Mouse (Mus musculus): Measurements from ENCODE around the gene Pomgnt1. TPM values are rescaled to one million over a fixed set of nuclear protein-coding genes. Genes with fewer than 3 reads are reported as not detected.
A peak's percentile ranks its signal among the peaks of the same experiment; 100 is the strongest.

The Pomgnt1 gene
- polyA plus RNA-seq, 2 experiments = 8.8 to 10.3 TPM

- DNase-seq (ENCODE audit: low read depth in 3 of 3, low spot score in 3 of 3) = no peak
- 63% methylated on average over 6 of the region's 6 CpGs for WGBS (ENCODE audit: insufficient replicate concordance)
- no peaks in the 10 kb centered on the region for H3K9me3 ChIP-seq (ENCODE audit: control insufficient read depth, low read length)
Observed at GRCm38 (mm10) chr4:116151238-116151637, 27.6 kb downstream of the Pomgnt1 start, which contains the start of gene Lurap1. TSS of gene Lurap1 (minus strand) at chr4:116151338.

DNA sequence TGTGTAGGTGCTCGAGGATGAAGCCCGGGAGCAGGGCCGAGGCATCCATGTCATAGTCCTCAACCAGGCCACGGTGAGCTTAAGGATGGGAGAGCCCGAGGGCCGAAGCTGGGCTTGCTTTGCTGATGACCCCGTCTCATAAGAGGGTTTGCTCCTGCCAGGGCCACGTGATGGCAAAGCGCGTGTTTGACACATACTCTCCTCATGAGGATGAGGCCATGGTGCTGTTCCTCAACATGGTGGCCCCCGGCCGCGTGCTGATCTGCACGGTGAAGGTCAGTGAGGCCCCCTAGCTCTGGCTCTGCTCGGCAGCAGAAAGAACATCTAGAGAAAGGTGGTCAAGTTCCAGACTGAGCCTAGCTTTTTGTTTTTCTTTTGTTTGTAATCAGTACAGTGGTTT, 29.1 kb downstream of the Pomgnt1 start:
- Histone ChIP-seq H3K4me3 (ENCODE audit: insufficient read depth in 1 of 2, low read depth in 2 of 2, low read length in 2 of 2) (no peak overlapping the region), H3K27me3 (ENCODE audit: control insufficient read depth, insufficient read depth, low read length) (no peaks in the 10 kb centered on the region), H3K36me3 (replicated peaks; ENCODE audit: control insufficient read depth, insufficient read depth, low read depth) (peaks cover 12% of the 10 kb centered on the region), H3K9ac (replicated peaks) (no peak overlapping the region), H3K4me2 (ENCODE audit: low read depth) (no peak overlapping the region), H3K4me1 (replicated peaks; ENCODE audit: control insufficient read depth in 2 of 2, insufficient read depth in 2 of 2, low read length in 1 of 2) (peaks cover 3 to 7% of the 10 kb centered on the region in 2 experiments; a peak in 3 of 4 replicates), H3K27ac (no peak overlapping the region), H3K9me3 (ENCODE audit: control insufficient read depth, low read length) (no peaks in the 10 kb centered on the region)
- no peak for TF ChIP-seq CTCF (IDR thresholded peaks at IDR 0.05; ENCODE audit: low read depth)
- no peak for TF ChIP-seq EP300 (IDR thresholded peaks at IDR 0.05; ENCODE audit: low read depth)
- WGBS (ENCODE audit: insufficient replicate concordance) = 84% methylated on average over 15 of the region's 15 CpGs
- ATAC-seq (ENCODE audit: insufficient read depth) = no peak
- DNase-seq (ENCODE audit: low read depth in 3 of 3, low spot score in 3 of 3) = no peak

More at GRCm38 (mm10) chr4:116151238-116151637, 27.6 kb downstream of the Pomgnt1 start, which contains the start of gene Lurap1:
- TF ChIP-seq CTCF (IDR thresholded peaks at IDR 0.05; ENCODE audit: low read depth) (no peak), EP300 (IDR thresholded peaks at IDR 0.05; ENCODE audit: low read depth) (no peak)
- H3K27ac ChIP-seq = no peak within 1 kb of the TSS; the same call in 1 of the 2 replicates
- peak within 1 kb of the TSS; percentile 75 for H3K4me2 ChIP-seq (ENCODE audit: low read depth)
- peak within 1 kb of the TSS; percentile 71 for H3K9ac ChIP-seq (replicated peaks)
- no peaks in the 10 kb centered on the region for H3K27me3 ChIP-seq (ENCODE audit: control insufficient read depth, insufficient read depth, low read length)
- H3K36me3 ChIP-seq (replicated peaks; ENCODE audit: control insufficient read depth, insufficient read depth, low read depth) = peaks cover 9% of the 10 kb centered on the region; the same call in 1 of the 2 replicates
- ATAC-seq (ENCODE audit: insufficient read depth) = no peak
- peak within 1 kb of the TSS; percentile 60 to 71 for H3K4me3 ChIP-seq (ENCODE audit: insufficient read depth in 1 of 2, low read depth in 2 of 2, low read length in 2 of 2)
- H3K4me1 ChIP-seq (replicated peaks; ENCODE audit: control insufficient read depth in 2 of 2, insufficient read depth in 2 of 2, low read length in 1 of 2) = peaks cover 3 to 7% of the 10 kb centered on the region in 2 experiments; a peak in 3 of 4 replicates

DNA sequence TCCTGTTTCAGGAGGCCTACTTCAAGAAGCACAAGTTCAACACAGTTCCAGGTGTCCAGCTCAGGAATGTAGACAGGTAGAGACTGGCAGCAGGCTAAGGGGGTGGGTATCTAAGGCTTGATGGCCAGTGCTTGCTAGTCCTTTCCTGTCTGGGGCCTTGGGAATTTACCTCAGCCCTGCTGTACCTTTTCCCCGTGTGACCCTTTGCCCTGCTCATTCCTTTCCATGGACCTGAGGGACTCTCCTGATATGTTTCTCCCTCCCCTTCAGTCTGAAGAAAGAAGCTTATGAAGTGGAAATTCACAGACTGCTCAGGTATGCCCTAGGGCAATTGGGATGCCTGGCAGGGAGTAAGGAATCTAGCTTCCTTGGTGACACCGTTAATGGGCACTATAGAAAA, 34.2 kb downstream of the Pomgnt1 start:
- no peak for TF ChIP-seq EP300 (IDR thresholded peaks at IDR 0.05; ENCODE audit: low read depth)
- Histone ChIP-seq H3K27ac (no peak overlapping the region), H3K36me3 (replicated peaks; ENCODE audit: control insufficient read depth, insufficient read depth, low read depth) (peaks cover 17% of the 10 kb centered on the region), H3K4me2 (ENCODE audit: low read depth) (no peak overlapping the region), H3K4me3 (ENCODE audit: insufficient read depth in 1 of 2, low read depth in 2 of 2, low read length in 2 of 2) (no peak overlapping the region), H3K27me3 (ENCODE audit: control insufficient read depth, insufficient read depth, low read length) (no peaks in the 10 kb centered on the region), H3K4me1 (replicated peaks; ENCODE audit: control insufficient read depth in 2 of 2, insufficient read depth in 2 of 2, low read length in 1 of 2) (peaks cover 0 to 3% of the 10 kb centered on the region in 2 experiments; a peak in 2 of 4 replicates), H3K9ac (replicated peaks) (no peak overlapping the region), H3K9me3 (ENCODE audit: control insufficient read depth, low read length) (no peaks in the 10 kb centered on the region)
- DNase-seq (ENCODE audit: low read depth in 3 of 3, low spot score in 3 of 3) (no peak), ATAC-seq (ENCODE audit: insufficient read depth) (no peak)
- 79% methylated on average over 2 of the region's 2 CpGs for WGBS (ENCODE audit: insufficient replicate concordance)

- Histone ChIP-seq H3K27me3 (ENCODE audit: control insufficient read depth, insufficient read depth, low read length) (no peaks in the 10 kb centered on the region), H3K4me1 (replicated peaks; ENCODE audit: control insufficient read depth in 2 of 2, insufficient read depth in 2 of 2, low read length in 1 of 2) (peaks cover 0 to 3% of the 10 kb centered on the region in 2 experiments; a peak in 2 of 4 replicates), H3K27ac (no peak overlapping the region), H3K36me3 (replicated peaks; ENCODE audit: control insufficient read depth, insufficient read depth, low read depth) (peaks cover 15% of the 10 kb centered on the region), H3K9me3 (ENCODE audit: control insufficient read depth, low read length) (no peaks in the 10 kb centered on the region), H3K9ac (replicated peaks) (no peak overlapping the region), H3K4me3 (ENCODE audit: insufficient read depth in 1 of 2, low read depth in 2 of 2, low read length in 2 of 2) (no peak overlapping the region), H3K4me2 (ENCODE audit: low read depth) (no peak overlapping the region)
- DNase-seq (ENCODE audit: low read depth in 3 of 3, low spot score in 3 of 3) (no peak), ATAC-seq (ENCODE audit: insufficient read depth) (no peak)
- TF ChIP-seq EP300 (IDR thresholded peaks at IDR 0.05; ENCODE audit: low read depth) = no peak
- peak; percentile 56 for TF ChIP-seq CTCF (IDR thresholded peaks at IDR 0.05; ENCODE audit: low read depth)
- WGBS (ENCODE audit: insufficient replicate concordance) = 55% methylated on average over 3 of the region's 3 CpGs
Observed at GRCm38 (mm10) chr4:116159912-116160311, 36.3 kb downstream of the Pomgnt1 start.

GRCm38 (mm10) chr4:116160769-116161168, 37.1 kb downstream of the Pomgnt1 start:
- 60% methylated on average over 3 of the region's 3 CpGs for WGBS (ENCODE audit: insufficient replicate concordance)
- H3K4me2 ChIP-seq (ENCODE audit: low read depth) = no peak overlapping the region
- no peak overlapping the region for H3K4me3 ChIP-seq (ENCODE audit: insufficient read depth in 1 of 2, low read depth in 2 of 2, low read length in 2 of 2)
- H3K27me3 ChIP-seq (ENCODE audit: control insufficient read depth, insufficient read depth, low read length) = no peaks in the 10 kb centered on the region
- TF ChIP-seq CTCF (IDR thresholded peaks at IDR 0.05; ENCODE audit: low read depth) = no peak
- no peak for TF ChIP-seq EP300 (IDR thresholded peaks at IDR 0.05; ENCODE audit: low read depth)
- H3K27ac ChIP-seq = no peak overlapping the region
- no peak for DNase-seq (ENCODE audit: low read depth in 3 of 3, low spot score in 3 of 3)
- H3K4me1 ChIP-seq (replicated peaks; ENCODE audit: control insufficient read depth in 2 of 2, insufficient read depth in 2 of 2, low read length in 1 of 2) = peaks cover 0 to 3% of the 10 kb centered on the region in 2 experiments; a peak in 2 of 4 replicates
- peaks cover 12% of the 10 kb centered on the region for H3K36me3 ChIP-seq (replicated peaks; ENCODE audit: control insufficient read depth, insufficient read depth, low read depth)
- ATAC-seq (ENCODE audit: insufficient read depth) = no peak
- no peak overlapping the region for H3K9ac ChIP-seq (replicated peaks)
- no peaks in the 10 kb centered on the region for H3K9me3 ChIP-seq (ENCODE audit: control insufficient read depth, low read length)
